Mouse (Mus musculus) midbrain, postnatal 0 days (tissue): ENCODE data around the gene Gm960. TPM values are rescaled to one million over a fixed set of nuclear protein-coding genes. Genes with fewer than 3 reads are reported as not detected.

Experiments
- ATAC-seq: fragments of 200-750 bp; cut with Nextera tagmentation; 2 replicates; pipeline ENCODE4 v1.8.0; 2017; ENCODE audit warnings: moderate number of reproducible peaks, mild to moderate bottlenecking, moderate TSS enrichment, moderate library complexity; ENCODE audit not compliant: low FRiP score
- DNase-seq: peaks from one replicate; pipeline ENCODE4 v3.0.0-alpha.2; 2015; ENCODE audit warnings: low spot score
- H3K27ac ChIP-seq: fragments of 300-500 bp; sonication (generic); 2 replicates; pipeline ENCODE4 v1.5.1; 2014; ENCODE audit warnings: low read depth, mild to moderate bottlenecking, low read length, mixed read lengths
- H3K27me3 ChIP-seq: fragments of 300-500 bp; sonication (generic); 2 replicates; pipeline ENCODE4 v1.6.1; 2014; ENCODE audit warnings: low read length, control low read depth, mixed read lengths; ENCODE audit not compliant: insufficient read depth
- H3K36me3 ChIP-seq: fragments of 300-500 bp; sonication (generic); 2 replicates; pipeline ENCODE4 v1.6.1; 2014; ENCODE audit warnings: low read length, control low read depth, mixed read lengths; ENCODE audit not compliant: insufficient read depth
- H3K4me1 ChIP-seq: fragments of 300-500 bp; sonication (generic); 2 replicates; pipeline ENCODE4 v1.6.1; 2014; ENCODE audit warnings: mild to moderate bottlenecking, control low read depth, antibody characterized with exemption, low read length, mixed read lengths; ENCODE audit not compliant: insufficient read depth
- H3K4me2 ChIP-seq: fragments of 300-500 bp; sonication (generic); 2 replicates; pipeline ENCODE4 v1.6.1; 2014; ENCODE audit warnings: low read depth, mild to moderate bottlenecking, low read length, mixed read lengths; ENCODE audit not compliant: poor library complexity, severe bottlenecking
- H3K4me3 ChIP-seq: fragments of 300-500 bp; sonication (generic); 2 replicates; pipeline ENCODE4 v1.5.1; 2014; ENCODE audit warnings: low read depth, mild to moderate bottlenecking, low read length, moderate library complexity
- H3K9ac ChIP-seq: fragments of 300-500 bp; sonication (generic); replicated peaks from 2 replicates; pipeline ENCODE4 v1.6.1; 2014; ENCODE audit warnings: mild to moderate bottlenecking, low read length, moderate library complexity, mixed read lengths; ENCODE audit not compliant: poor library complexity, severe bottlenecking
- H3K9me3 ChIP-seq: fragments of 300-500 bp; sonication (generic); 2 replicates; pipeline ENCODE4 v1.6.1; 2016; ENCODE audit warnings: low read length, control low read depth
- CTCF ChIP-seq: IDR thresholded peaks from 2 replicates; pipeline ENCODE4 v1.5.1; 2016; ENCODE audit warnings: antibody characterized with exemption, mild to moderate bottlenecking
- WGBS: fragments of 180-500 bp; shearing (Covaris S2); extraction: QIAGEN DNeasy Blood & Tissue Kit; methylation state at CpG from one replicate; pipeline ENCODE4 v1.1.7; 2014; 5-methylcytosine and 5-hydroxymethylcytosine counted together
- polyA plus RNA-seq: library from polyadenylated mRNA; unstranded; fragments of >200 nt; fragmentation: Nextera tagmentation; extraction: Ambion mirVana; gene quantifications from 2 replicates; pipeline ENCODE4 v1.2.1, GENCODE M21; 2015
- total RNA-seq: library from RNA; depleted of rRNA; stranded (reverse); fragments of >200 nt; gene quantifications from 2 replicates; pipeline ENCODE4 v1.2.3, GENCODE M21; 2014

Gm960 gene
- total and polyA plus RNA-seq, 2 experiments from 2014 or later = 0.99 to 5.9 TPM

- 90% methylated on average over 5 of the region's 5 CpGs for WGBS
- Histone ChIP-seq H3K9me3 (no peaks in the 10 kb centered on the region), H3K4me3 (no peak overlapping the region), H3K4me2 (no peak overlapping the region), H3K27ac (no peak overlapping the region), H3K27me3 (no peaks in the 10 kb centered on the region), H3K4me1 (no peaks in the 10 kb centered on the region), H3K9ac (no peak overlapping the region), H3K36me3 (no peaks in the 10 kb centered on the region)
- DNase-seq (no peak), ATAC-seq (no peak)
- TF ChIP-seq CTCF = no peak
These were observed 40.3 kb downstream of the Gm960 start for GRCm38 (mm10) chr19:4658156-4658555.

GRCm38 (mm10) chr19:4646917-4647492, 51.5 kb downstream of the Gm960 start:
- no peaks in the 10 kb centered on the region for H3K9me3 ChIP-seq
- no peak overlapping the region for H3K9ac ChIP-seq
- no peak for TF ChIP-seq CTCF
- no peak overlapping the region for H3K4me2 ChIP-seq
- 59% methylated on average over 11 of the region's 11 CpGs for WGBS
- DNase-seq = no peak
- H3K4me1 ChIP-seq = no peaks in the 10 kb centered on the region
- no peak overlapping the region for H3K27ac ChIP-seq
- no peaks in the 10 kb centered on the region for H3K27me3 ChIP-seq
- H3K4me3 ChIP-seq = no peak overlapping the region
- no peaks in the 10 kb centered on the region for H3K36me3 ChIP-seq
- ATAC-seq = no peak

- Histone ChIP-seq H3K4me2 (no peak overlapping the region), H3K4me1 (no peaks in the 10 kb centered on the region), H3K36me3 (no peaks in the 10 kb centered on the region), H3K9ac (no peak overlapping the region), H3K27ac (no peak overlapping the region), H3K4me3 (no peak overlapping the region), H3K9me3 (no peaks in the 10 kb centered on the region), H3K27me3 (no peaks in the 10 kb centered on the region)
- TF ChIP-seq CTCF = peak; percentile 69
- ATAC-seq (no peak), DNase-seq (peak; percentile 74)
- 45% methylated on average over 10 of the region's 10 CpGs for WGBS
These were observed 54.2 kb downstream of the Gm960 start for GRCm38 (mm10) chr19:4644271-4644670.

GRCm38 (mm10) chr19:4635986-4636385, 62.5 kb downstream of the Gm960 start:
- Histone ChIP-seq H3K4me3 (no peak overlapping the region), H3K36me3 (no peaks in the 10 kb centered on the region), H3K4me1 (no peaks in the 10 kb centered on the region), H3K9ac (no peak overlapping the region), H3K27ac (no peak overlapping the region), H3K27me3 (no peaks in the 10 kb centered on the region), H3K4me2 (no peak overlapping the region), H3K9me3 (no peaks in the 10 kb centered on the region)
- TF ChIP-seq CTCF = peak; percentile 39
- WGBS = 70% methylated on average over 4 of the region's 4 CpGs
- no peak for DNase-seq
- ATAC-seq = no peak

GRCm38 (mm10) chr19:4628819-4629218, 69.6 kb downstream of the Gm960 start:
- no peak overlapping the region for H3K4me3 ChIP-seq
- peaks cover 5% of the 10 kb centered on the region; the same call in 1 of the 2 replicates for H3K4me1 ChIP-seq
- H3K27me3 ChIP-seq = no peaks in the 10 kb centered on the region
- TF ChIP-seq CTCF = peak; percentile 95
- H3K9ac ChIP-seq = 0 out of 2 replicates have a peak overlapping the region, but pooled peaks have one; percentile 24
- peak; percentile 55; the same call in 1 of the 2 replicates for ATAC-seq
- 3% methylated on average over 1 of the region's 1 CpGs for WGBS
- peaks cover under 1% of the 10 kb centered on the region; the same call in 1 of the 2 replicates for H3K36me3 ChIP-seq
- H3K9me3 ChIP-seq = no peaks in the 10 kb centered on the region
- peak overlapping the region; percentile 52; the same call in 1 of the 2 replicates for H3K27ac ChIP-seq
- DNase-seq = peak; percentile 90
- no peak overlapping the region for H3K4me2 ChIP-seq

- ATAC-seq (peak; percentile 48), DNase-seq (no peak)
- Histone ChIP-seq H3K9ac (peak overlapping the region; percentile 78), H3K4me2 (peak overlapping the region; percentile 84), H3K27ac (peak overlapping the region; percentile 89; the same call in 1 of the 2 replicates), H3K4me1 (peaks cover 5% of the 10 kb centered on the region; the same call in 1 of the 2 replicates), H3K27me3 (no peaks in the 10 kb centered on the region), H3K36me3 (peaks cover 25% of the 10 kb centered on the region), H3K9me3 (no peaks in the 10 kb centered on the region), H3K4me3 (peak overlapping the region; percentile 86)
- no peak for TF ChIP-seq CTCF
- 2% methylated on average over 35 of the region's 35 CpGs for WGBS
These were observed 72.5 kb downstream of the Gm960 start for GRCm38 (mm10) chr19:4625829-4626535.
